Mouse (Mus musculus) inflammation-experienced regulatory T-cells, adult 16 weeks (primary cell): ENCODE data around the gene Olfr1356. TPM values are rescaled to one million over a fixed set of nuclear protein-coding genes. Genes with fewer than 3 reads are reported as not detected.

Experiments
- polyA plus RNA-seq: library from polyadenylated mRNA; unstranded; fragments of 100-300 nt; shearing (Covaris generic); gene quantifications from one replicate; pipeline ENCODE4 v1.2.1, GENCODE M21; 2017

Olfr1356 gene
- not detected for polyA plus RNA-seq

GRCm38 (mm10) chr10:78852066-78852465 lies at the start of gene Olfr1356:
Gene Olfr1356 (minus strand): TSS chr10:78852166.

DNA sequence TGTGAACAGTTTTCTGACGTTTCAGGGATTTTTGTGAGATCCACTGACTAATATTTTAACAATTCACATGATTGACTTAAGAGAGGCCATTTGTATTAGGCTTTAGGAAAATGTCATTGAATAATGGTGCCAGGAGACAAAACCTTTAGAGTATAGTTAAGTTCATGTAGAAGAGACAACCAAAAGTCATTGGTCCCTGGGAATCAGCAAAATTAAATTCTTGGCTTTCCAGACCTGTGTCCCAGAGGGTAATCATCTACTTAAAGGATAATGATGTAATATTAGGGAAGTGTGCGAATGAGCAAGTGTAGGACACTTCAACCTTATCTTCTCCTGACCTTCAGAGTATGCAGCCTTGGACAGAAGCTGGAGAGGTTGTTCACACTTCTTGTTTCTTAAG lies 23.3 kb upstream of the Olfr1356 start, which contains the start of gene Olfr1355:
Gene Olfr1355 (plus strand): TSS at position 301 of the 400 bp plus-strand sequence.

Other genes with a start within 250 kb of the Olfr1356 start
- not detected for gene Olfr1357, start 234.1 kb downstream of the Olfr1356 start, polyA plus RNA-seq
- not detected for gene Casp14, start 133.9 kb downstream of the Olfr1356 start, polyA plus RNA-seq
- not detected for gene Ccdc105, start 99.1 kb downstream of the Olfr1356 start, polyA plus RNA-seq
- not detected for gene Slc1a6, start 71.7 kb downstream of the Olfr1356 start, polyA plus RNA-seq
- gene Olfr1355, start 23.4 kb upstream of the Olfr1356 start, polyA plus RNA-seq, result not detected
- gene Olfr1354, start 61.0 kb upstream of the Olfr1356 start, polyA plus RNA-seq, result not detected
- gene Olfr8, start 98.5 kb upstream of the Olfr1356 start, polyA plus RNA-seq, result not detected
- not detected for gene Olfr1353, start 111.1 kb upstream of the Olfr1356 start, polyA plus RNA-seq
- not detected for gene Olfr1352, start 128.9 kb upstream of the Olfr1356 start, polyA plus RNA-seq
- gene Olfr1351, start 160.3 kb upstream of the Olfr1356 start, polyA plus RNA-seq, result not detected
- not detected for gene Olfr57, start 176.6 kb upstream of the Olfr1356 start, polyA plus RNA-seq
- gene 2610008E11Rik, start 245.4 kb upstream of the Olfr1356 start, polyA plus RNA-seq, result 35.6 TPM